Mouse (Mus musculus) gastrocnemius, adult 18-20 months (tissue): ENCODE data around the gene Tob1. TPM values are rescaled to one million over a fixed set of nuclear protein-coding genes. Genes with fewer than 3 reads are reported as not detected.

ENCODE experiments used
- DNase-seq: peaks from one replicate; pipeline ENCODE4 v3.0.0; 2021; ENCODE audit warnings: low spot score
- long read RNA-seq, 2 experiments: library from polyadenylated mRNA; stranded (forward); transcript quantifications; one replicate each; pipeline ENCODE4 v2.0.0; 2021
- total RNA-seq, 2 experiments: library from RNA; stranded (reverse); gene quantifications; 2 replicates each; pipeline ENCODE4 v1.2.3; 2021

Tob1 gene
- 100 to 1,000 TPM; 215 to 238 TPM for total RNA-seq
- long read RNA-seq, experiment 1, transcript Tob1-201 (2 exons, 2,288 nt): major isoform, 396 of 423 reads
- long read RNA-seq, experiment 1, partial matches to known transcripts: 0 of 423 reads
- long read RNA-seq, experiment 1, other reads (novel, unspliced or antisense): 27 of 423 reads
- long read RNA-seq, experiment 2, transcript Tob1-201 (2 exons, 2,288 nt): major isoform, 402 of 430 reads
- long read RNA-seq, experiment 2, partial matches to known transcripts: 0 of 430 reads
- long read RNA-seq, experiment 2, other reads (novel, unspliced or antisense): 28 of 430 reads

DNA sequence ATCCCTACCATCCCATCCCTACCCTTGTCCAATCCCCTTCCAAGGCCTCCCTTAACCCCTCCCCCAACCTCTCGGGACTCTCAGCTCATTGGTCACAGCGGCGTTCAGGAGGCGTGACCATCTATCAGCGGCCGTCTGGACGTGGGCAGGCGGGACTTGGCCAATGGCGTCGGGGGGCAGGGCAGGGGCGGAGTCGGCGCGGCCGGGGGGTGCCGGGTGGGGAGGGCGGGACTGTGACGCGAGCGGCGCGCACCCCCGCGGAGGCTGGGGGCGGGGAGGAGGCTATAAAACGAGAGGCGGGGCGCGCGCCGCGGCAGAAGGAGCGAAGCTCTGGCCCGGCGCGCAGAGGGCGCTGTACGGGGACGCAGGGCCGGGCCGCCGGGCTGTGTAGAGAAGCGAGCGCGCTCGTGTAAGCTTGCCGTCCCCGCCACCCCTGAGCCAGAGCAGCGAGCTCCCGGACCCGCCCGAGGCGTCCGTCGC is at the start of gene Tob1:
TSS of gene Tob1 (plus strand) at position 331 of the 480 bp plus-strand sequence.
- DNase-seq: peak; percentile 99

DNA sequence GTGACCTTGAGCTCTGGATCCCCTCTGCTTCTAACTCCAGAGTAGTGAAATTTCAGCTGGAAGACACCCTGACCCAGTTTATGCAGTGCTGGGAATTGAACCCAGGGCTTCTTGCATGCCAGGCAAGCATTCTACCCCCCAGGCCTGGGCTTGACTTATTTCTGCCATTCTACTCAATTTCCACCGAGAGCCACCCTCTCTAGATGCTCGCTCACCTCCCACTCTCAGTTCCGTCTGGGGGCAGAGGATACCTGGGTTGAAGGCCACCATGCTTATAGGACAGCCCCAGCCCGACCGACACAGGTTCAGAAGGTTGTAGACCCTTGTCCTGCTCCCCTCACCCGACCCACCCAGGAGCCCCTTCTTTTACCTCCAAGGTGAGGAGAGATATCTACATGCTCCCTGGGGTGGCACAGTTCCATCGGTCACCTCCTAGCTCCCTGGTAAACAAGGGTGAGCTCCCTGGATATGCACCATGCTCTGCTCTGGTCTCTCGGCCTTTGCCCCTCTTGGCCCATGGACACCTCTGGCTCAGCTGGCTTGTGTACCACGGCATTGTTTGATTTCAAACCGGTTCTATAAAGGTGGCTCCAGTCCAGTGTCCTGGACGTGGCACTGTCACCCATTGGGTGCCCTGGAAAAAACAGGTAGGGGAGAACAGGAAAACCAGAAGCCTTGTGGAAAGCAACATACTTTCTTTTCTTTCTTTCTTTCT is 49.2 kb upstream of the Tob1 start:
- DNase-seq: no peak

DNA sequence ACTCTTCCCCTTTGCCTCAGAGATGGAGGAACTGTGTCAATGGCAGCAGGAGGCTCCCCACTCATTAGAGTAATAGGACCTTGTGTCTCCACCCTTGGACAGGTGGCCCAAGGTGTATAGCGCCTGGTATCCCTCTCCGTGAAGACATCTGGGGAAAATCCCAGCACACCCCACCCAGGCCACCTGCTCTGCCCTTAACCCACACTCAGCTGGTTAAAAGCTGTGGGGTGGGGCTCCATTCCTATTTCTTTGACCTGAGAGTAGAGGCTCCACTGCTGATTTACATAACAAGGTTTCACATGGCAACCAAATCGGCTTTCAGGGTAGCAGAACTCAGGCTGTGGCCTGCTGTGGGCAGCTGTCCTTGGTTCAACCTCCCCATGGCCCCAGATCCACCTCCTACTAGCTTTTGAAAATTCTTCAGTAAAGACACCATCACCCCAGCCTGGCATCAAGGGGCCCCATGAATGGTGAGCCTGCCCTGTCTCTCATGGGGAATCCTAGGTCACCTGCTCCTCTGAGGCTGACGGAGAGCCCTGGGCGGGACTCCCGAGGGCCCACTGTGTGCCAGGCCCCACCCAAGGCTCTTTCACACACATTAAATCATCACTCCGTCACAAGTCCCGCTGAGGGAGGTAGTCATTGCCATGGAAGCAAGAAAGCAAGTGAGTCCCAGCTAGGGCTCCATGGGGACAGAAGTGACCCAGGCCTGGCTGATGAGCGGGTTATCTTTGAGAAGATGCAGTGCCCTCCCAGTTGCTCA is 48.1 kb upstream of the Tob1 start:
- no peak for DNase-seq

DNA sequence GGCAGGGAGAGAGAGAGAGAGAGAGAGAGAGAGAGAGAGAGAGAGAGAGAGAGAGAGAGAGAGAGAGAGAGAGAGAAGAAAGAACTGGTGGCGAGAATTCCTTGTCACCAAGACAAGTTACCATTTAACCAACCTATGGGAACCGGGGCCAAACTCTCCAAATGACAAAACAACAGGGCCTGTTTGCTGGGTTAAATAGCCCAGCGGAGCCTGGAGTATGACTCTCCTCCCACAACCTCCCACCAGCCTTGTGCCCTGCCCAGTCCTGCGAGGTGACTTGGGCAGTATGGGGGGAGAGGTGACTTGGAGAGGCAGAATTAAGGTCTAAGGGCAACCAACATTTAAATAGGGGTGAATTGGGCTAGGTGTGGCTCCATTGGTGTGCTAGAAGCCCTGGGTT is 45.5 kb upstream of the Tob1 start:
- no peak for DNase-seq

DNA sequence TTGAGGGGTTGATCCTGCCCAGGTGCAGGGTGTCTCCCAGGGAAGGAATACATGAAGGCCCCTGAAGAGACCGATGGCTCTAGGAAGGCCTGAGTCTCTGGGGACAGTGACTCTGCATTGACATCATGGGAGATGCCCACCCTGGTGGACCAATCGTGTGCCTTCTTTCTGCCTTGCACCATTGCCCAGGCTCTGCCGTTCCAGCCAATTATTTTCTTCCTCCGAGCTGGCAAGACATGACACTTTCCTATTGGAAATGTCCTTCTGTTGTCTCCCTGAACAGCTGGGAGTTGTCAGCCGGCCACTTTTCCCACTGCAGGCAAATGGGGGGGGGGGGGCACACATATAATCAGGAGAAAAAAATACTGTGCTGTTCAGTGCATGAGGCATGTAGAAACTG is 43.0 kb upstream of the Tob1 start:
- no peak for DNase-seq

DNA sequence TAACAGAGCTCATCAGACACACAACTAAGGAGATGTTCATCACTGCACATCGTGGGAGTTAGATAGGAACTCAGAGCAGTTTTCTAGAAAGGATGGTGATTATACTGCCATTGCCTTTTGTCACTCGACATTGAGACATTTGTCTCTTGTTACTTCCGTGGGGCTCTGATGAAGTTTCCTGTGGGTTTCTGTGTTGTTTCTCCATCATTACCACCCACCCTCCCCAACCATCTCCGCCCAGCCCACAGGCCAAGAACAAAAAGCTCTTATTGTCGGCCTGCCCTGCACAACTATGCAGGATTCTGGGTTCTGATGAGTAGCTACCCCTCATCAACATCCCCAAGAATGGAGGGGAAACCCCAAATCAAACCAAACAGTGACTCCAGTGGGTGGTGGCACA is 41.7 kb upstream of the Tob1 start:
- DNase-seq: no peak

DNA sequence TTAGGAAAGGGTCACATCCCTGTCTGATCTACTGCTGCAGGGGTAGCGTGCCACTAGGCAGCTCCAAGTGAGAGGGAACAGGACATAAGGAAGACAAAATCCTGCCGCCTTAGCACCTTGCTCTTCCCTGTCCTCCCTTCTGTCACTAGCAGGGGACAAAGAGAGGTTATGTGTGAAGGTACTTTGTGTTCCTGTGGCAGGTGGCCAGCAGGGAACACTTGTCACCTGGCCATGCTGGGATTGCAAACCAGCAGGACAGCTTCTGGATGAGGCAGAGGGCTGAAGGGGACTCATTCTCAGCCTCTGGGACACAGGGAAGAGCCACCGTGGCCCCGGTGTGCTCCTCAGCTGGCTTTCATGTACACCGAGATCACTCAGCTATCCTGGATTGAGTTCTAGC is 39.6 kb upstream of the Tob1 start:
- DNase-seq: no peak

DNA sequence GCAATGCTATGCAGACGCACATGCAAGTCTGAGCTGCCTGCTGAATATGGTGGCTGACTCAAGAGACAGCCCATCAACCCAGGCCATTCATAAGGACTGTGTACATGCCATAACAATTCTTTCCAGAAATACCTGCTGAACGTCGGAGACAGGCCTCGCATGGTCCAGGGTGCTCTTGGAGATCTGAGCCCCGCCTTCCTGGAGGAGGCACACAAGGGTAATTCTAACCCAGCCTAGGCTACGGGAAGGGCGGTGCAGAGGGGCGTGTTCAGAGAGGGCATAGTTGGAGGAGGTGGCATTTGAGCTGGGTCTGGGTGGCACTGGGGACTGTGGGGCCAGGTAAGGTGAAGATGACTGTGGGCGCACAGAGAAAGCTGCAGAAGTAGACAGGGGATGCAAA is 39.1 kb upstream of the Tob1 start:
- no peak for DNase-seq

DNA sequence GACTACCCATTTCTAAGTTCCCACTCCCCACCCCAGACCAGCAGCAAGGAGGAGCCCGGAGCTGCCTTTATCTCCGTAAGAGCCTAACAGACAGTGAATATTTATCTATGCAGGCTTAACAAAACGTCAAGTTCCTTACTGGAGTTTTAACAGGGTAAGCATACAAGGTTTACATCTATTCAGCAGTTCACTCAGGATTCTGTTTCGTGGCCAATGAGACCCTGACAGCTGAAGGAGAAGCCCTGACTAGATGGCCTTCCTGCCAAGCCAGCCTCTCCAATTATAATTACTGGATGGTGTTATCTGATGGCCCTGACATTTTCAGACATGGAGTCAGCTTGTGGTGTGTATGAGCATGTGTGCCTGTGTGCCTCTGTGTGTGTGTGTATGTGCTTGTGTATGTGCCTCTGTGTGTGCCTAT is 37.5 kb upstream of the Tob1 start:
- no peak for DNase-seq

DNA sequence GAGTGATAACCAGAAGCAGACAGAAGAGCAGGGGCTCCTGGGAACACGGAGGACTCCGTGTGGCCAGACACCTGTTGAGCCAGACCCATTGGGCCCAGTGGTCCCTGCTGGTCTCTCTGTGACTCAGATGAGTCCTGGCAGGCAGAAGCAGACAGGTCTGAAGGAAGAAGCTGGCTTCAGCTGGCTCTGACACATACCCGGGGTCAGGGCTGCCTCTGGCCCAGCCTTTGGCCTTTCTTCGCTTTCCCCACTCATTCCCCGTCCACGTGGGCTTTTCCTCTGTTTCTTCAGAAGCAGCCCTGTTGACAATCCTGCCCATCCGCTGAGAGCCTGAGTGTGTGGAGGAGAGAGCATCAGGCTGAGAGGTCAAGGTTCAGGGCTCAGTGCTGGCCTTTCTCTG is 36.0 kb upstream of the Tob1 start:
- no peak for DNase-seq

DNA sequence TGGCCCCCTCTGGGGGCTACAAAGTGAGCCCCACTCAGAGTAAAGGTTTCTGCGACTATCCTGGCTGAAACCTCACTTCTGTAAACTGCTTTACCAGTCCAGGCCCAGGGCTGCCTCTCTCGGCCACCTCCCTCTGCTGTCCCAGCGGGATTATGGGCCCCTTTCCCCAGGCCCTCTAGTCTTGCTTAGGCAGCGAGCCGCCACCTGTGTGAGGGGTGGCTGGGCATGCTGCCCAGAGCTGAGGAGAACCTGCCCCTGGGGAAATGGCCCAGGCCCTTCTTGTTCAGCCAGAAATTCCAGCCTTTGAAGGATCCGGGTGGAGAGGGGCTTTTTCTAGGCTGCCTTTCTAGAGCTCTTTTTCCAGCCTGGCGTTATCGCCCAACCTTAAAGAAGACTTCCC is 35.6 kb upstream of the Tob1 start:
- DNase-seq: peak; percentile 20

DNA sequence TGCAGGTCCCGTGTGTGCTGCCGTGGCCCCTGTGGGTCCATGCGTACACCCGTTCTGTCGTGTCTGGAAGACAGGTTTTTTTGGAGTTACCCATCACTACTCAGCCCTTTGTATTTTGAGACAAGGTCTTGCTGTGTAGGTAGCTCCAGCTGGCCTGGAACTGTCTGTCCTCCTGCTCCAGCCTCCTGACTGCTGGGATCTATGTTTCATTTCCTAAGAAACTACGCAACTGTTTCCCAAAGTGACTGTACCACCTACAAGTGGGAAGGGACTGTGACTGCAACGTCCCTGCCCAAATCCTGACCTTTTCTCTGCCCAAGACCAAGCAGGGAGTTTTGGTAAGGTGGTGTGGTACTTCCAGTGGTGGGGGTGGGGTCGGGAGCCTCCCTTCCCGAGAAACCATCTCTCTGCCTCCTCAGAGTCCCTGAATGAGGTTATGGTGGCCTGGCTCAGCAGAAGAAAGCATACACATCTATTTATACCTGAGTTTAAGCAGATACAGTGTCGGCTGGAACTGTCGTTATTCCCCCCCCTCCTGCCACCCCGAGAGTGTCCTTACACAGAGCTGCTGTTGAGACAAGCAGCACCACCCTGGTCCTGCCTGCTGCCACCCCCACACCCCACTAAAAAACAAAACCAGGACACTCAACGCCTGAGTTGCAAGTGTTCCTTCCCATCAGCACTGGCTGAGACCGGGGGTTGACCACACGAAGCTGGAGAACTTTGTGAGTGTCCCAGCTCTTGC is 33.2 kb upstream of the Tob1 start:
- DNase-seq: peak; percentile 63

DNA sequence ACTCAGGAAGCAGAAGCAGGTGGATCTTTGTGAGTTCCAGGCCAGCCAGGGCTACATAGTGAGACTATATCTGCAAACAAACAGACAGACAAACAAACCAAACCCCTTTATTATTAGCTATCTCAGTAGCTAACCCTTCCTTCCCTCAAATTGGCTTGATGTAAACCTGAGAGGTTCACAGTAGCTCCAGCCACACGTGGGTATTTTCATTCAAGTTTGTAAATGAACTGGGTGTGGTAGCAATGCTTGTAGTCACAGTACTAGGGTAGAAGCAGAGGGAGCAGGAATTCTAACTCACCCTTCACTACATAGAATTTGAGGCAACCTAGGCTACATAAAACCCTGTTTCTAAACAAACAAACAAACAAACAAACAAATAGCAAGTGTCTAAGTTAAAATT is 31.5 kb upstream of the Tob1 start:
- no peak for DNase-seq

DNA sequence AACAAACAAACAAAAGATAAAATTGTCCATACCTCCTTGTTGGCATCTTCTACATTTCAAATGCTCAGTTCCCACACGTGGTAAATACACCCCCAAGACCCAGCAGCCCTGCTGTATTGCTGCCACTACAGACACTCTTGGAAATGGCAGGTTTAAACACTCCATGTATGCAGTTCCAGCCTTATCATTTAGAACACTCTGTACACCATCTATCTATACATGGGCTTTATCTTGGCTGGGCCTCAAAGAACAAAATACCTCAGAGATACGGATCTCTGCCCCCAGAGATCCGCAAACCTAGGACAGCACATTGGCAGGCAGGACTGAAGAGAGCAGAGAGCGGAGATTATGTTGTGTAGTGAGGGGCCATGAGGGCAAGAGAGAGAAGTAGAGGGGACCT is 31.1 kb upstream of the Tob1 start:
- no peak for DNase-seq

DNA sequence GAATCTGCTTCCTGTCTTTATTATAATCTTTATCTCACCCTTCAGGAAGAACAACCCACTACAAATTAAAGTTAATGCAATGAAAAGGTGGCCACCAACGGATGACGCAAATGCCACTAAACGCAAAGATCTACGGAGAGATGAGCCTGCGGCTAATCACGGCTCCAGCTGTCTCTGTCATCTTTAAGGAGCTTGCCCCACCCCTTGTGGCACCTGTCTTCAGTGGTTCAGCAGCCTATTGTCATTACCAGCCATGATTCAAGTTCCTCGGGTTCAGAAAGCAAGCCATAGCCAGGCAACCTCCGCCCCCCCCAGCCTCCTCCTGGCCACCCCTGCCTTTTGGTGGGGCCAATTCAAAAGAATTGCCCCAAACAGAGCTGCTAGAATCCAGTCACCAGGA is 29.6 kb upstream of the Tob1 start:
- DNase-seq: no peak

DNA sequence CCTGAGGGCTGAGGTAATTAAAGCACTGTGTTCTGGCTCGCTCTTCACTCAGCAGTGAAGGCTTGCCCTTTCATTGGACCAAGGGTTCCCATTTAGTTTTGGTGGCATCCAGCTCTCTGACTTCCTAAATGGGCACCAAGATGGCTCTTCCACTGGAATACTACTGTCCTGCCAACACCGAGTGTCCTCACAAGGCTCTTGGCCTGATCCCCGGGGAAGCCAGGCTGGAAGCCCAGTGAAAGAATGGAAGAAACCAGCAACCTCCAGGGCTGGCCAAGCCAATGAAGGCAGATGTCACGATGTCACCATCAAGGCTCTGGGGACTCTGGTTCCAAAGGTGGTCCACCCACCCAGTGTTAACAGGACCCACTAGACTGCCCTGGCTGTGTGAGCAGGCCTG is 28.5 kb upstream of the Tob1 start:
- peak; percentile 78 for DNase-seq

DNA sequence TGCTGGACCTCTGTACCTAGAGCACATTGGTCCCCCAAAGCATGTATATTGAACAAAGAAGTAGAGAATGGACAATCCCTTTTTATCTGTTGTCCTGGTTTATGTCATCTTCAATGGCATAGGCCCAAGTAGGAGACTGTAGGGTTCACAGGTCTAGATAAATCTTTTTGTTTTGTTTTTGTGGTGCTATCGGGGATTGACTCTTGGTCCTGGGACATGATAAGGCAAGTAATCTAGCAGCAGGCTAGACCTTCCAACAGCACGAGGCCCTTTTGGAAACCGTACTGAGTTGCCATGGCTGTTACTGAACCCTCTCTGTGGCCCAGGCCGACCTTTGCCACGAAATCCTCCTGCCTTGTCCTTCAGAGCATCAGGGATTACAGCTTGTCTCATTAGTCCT is 28.1 kb upstream of the Tob1 start:
- no peak for DNase-seq

DNA sequence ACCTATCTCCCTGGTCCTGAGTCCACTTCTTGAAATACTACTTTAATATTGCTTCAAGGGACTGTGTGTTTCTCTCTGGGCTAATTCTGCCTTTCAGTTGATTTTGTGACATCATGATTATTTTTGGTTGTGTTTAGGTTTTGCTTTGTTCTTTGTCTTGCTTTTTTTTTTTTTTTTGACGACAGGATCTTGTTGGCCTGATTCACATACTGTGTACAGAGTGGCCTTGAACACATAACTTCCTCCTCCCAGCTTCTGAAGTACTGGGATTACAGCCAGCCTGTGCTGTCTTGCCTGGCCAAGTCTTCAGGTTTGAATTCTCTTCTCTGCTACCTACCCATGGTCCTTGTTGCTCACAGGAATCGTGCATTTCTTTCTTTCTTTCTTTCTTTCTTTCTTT is 27.6 kb upstream of the Tob1 start:
- no peak for DNase-seq

DNA sequence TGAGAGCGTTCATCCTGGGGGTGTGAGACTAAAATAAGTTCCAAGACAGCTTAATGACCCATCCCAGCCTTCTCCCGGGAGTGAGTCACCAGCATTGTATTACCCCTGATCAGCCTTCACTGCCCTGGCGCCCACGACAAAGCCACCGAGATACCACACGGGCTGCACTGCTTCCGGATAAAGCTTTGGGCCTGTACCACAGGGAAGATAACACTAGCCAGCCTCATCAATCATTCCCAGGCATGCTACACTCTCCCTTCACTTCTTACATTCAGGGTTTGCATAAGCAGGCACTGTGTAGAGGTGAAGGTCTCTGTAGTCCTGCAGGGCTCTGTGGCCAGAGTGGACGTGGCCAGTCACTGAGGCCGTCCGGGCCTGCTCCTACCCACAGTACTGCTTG is 21.7 kb upstream of the Tob1 start:
- DNase-seq: no peak

DNA sequence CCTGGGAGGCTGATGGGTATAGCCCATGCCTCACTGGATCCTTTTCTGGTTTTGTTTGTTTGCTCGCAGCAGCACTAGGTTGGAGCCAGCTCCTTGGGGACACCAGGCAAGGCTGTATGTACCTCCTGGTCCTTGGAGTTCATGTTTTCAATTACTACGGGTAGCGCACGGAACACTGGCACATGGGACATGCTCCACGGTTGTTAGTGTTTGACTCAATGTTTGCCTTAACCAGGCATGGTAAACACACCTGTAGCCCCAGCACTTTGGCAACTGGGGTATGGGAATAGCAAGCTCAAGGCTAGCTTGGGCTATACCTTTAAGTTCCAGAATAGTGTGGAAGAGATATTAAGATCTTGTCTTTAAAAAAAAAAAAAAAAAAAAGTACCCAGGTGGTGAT is 20.6 kb upstream of the Tob1 start:
- DNase-seq: no peak

DNA sequence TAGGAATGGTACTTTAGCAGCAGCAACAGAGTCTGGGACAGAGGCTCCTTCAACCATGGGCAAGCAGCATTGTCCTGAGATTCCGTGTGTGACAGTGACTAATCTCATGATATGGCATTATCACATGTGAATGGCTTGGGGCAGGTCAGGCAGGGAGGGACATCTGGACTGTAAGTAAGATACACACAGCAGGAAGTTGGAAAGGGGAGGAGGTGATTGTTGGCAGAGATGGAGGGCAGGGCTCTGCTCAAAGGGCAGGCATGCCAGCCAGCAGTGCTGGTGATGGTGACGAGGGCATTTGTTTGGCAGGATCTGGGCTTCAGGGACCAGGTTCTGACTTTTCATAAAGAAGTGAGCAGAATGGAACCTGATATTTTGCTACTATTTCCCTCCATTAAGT is 18.1 kb upstream of the Tob1 start:
- DNase-seq: no peak

DNA sequence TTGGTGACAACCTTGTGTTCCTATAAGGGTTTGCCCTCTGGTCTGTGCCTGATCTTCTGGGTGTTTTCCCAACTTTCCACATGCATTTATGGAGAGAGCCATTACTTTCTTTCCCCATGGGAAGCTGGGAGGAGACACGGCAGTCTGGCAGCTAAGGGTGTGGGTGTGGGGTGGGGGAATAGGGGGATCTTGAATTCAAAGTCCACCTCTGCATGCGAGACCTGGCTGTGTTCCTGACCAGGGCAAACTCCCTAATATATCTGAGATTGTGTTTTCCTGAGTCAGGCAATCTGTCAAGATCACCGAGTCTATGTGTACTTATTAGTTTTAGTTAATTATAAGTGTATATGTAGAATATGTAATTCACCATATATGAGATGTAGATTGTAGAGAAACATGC is 14.9 kb upstream of the Tob1 start:
- DNase-seq: no peak
